Mouse (Mus musculus) activated CD4-positive, CD25-positive, alpha-beta regulatory T cell, adult 4 months (primary cell): ENCODE data around the gene Il12a. TPM values are rescaled to one million over a fixed set of nuclear protein-coding genes. Genes with fewer than 3 reads are reported as not detected.
"Not testable (repeated sequence)": the region's sequence is repeated elsewhere in the genome, so short reads cannot be mapped to it uniquely, and the experiment has no call there.

Source experiments
- ATAC-seq: one replicate; pipeline ENCODE4 v1.8.0; 2017
- polyA plus RNA-seq, 2 experiments: library from polyadenylated mRNA; unstranded; fragments of 100-300 nt; shearing (Covaris generic); gene quantifications; one replicate each; pipeline ENCODE4 v1.2.1; 2017

The Il12a gene
- polyA plus RNA-seq, 2 experiments from 2014 or later, result not detected

DNA sequence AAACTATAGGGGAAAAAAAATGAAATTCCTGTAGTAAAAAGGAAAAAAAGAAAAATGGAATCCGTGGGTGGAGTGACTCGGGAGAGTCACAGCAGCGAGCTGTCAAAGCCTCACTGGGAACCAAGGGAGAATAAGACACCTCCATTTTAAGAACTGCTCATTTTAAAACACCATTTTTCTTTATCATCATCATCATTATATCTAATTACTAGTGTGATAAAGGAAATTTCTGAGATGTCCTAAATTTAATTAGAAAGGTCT is 53.0 kb downstream of the Il12a start:
- ATAC-seq, result no peak

DNA sequence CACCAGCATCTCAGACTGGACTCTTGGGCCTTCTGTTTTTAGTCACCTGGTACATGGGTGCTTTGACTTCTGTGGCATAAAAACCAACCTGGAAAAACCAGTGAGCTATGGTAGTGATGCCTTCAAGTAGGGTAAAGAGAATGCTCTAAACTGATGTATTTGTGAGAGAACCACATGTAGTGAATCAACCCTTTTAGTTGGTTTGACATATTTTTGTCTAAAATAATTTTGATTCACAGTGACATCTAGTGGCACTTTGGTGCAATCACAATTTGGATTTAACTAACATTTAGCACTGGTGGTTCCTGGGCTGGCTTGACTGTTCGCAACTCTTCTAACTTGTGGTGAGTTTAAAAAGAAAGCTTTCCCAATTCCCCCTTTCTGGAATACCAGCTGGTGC is 53.7 kb downstream of the Il12a start:
- ATAC-seq, result no peak

DNA sequence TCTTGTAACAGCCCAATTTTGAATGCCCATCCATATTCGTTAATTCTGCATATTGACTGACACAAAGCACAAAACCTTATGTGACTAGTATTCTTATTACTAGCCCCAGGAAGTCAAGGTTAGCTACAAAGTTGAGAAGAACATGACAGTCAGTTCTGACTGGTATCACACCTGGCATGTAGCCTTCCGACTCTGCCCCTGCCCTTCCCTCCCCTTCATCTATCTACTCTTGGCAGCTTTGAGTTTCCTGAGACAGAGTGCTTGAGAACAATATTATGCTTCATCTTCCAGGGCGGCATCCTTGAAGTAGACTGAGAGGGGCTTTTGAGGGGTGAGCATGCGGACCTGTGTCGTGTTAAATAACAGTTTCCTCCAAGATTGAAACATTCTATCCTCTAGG is 54.6 kb downstream of the Il12a start:
- ATAC-seq, result no peak

DNA sequence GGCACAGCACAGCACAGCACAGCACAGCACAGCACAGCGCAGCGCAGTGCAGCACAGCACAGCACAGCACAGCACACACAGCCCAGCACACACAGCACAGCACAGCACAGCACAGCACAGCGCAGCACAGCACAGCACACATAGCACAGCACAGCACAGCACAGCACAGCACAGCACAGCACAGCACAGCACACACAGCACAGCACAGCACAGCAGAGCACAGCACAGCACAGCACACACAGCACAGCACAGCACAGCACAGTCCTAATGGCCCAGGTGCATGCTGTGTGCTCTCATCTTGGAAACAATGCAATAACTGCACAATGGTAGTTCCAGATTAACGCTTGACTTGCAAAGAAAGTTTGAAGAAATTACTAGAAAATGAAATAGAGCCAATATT is 55.8 kb downstream of the Il12a start:
- ATAC-seq, result not testable (repeated sequence)

Other genes with a start within 250 kb of the Il12a start
- 1 to 10 TPM; 1.9 to 2.3 TPM for gene 1110032F04Rik, start 178.9 kb downstream of the Il12a start, polyA plus RNA-seq